Mouse (Mus musculus) inflammation-experienced regulatory T-cells, adult 6 months (primary cell): Measurements from ENCODE around the gene Nphp3. TPM values are rescaled to one million over a fixed set of nuclear protein-coding genes. Genes with fewer than 3 reads are reported as not detected.

Experiments used
- ATAC-seq: one replicate; pipeline ENCODE4 v1.8.0; 2017
- polyA plus RNA-seq, 3 experiments: library from polyadenylated mRNA; unstranded; fragments of 100-300 nt; shearing (Covaris generic); gene quantifications; one replicate each; pipeline ENCODE4 v1.2.1; 2017

Nphp3 gene
- polyA plus RNA-seq = 1 to 10 TPM in 2 of 3 experiments, under 1 TPM in 1; 0.13 to 1.8 (median 1.1) TPM

DNA sequence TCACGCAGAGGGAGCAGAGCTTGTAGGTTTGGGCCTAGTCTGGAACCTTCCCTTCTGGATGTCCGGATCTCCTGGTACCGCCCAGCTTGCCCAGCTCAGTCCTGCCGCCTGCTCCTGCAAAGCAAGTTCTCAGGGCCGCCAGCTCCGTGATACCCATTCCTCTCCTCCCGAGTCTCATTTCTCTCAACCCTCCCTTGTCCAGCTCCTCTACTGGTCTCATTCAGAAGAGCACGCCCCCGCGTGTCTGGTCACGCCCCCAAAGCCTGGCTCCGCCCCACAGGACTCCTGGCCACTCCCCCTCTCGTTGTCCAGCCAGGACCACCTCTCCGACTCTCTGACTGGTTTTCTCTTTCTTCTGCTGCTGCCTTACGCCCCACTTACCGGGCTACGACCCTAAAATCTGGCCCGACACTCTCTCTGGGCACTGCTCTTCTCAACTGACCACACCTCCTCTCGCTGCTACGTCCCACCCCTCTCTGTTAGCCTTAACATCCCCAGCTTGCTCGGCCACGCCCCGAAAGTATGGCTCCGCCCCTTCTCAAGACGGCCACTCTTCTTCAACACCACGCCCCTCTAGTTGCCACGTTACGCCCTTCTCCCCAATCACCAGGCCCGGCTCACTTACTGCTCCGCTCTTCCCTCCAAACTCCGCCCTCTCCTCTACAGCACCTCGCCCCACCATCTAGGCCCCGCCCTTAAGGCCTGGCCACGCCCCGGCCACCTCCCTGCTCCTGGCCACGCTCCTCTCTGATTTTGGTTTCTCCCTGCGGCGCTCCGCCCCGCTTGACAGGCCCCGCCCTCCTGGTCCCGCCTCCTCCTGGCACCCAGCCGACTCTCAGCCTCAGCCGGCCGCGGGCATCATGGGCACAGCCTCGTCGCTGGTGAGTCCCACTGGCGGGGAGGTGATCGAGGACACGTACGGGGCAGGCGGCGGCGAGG lies at the start of gene Nphp3:
Gene Nphp3 (plus strand): TSS at position 624 of the 939 bp plus-strand sequence.
- ATAC-seq = peak; percentile 94

DNA sequence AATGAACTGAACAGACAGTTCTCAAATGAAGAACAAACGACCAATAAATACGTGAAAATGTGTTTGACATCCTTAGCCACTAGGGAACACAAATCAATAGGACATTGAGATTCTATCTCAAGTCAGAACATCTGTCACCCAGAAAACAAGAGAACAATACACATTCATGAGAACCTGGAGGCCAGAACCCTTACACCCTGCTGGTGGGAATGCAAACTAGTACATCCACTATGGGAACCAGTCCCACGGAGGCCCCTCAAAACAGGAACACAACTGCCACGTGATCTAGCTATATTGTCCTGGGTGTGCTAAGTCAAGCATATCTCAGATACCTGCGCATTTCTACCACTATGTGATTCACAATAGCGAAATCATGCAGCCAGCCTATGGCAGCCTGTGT lies 43.6 kb upstream of the Nphp3 start:
- ATAC-seq = peak; percentile 80

DNA sequence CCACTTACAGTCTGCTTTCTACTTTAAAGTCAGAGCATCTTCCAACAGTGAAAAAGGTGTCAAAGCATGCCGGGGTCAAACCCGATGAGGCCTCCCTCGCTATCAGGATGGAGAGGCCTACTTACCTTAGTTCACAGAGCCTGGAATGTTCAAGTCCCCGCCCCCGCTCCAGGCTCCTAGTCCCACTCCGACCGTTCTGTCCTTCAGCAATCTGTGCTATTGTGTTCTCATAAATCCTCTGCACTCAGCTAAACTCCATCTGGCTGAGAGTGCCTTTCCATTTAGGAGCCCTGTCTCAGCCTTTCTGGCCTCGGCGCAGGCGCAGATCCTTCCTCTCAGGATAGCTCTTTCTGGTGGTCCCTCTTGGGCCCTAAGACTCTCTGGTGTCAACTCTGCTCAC lies 42.4 kb upstream of the Nphp3 start:
- no peak for ATAC-seq

DNA sequence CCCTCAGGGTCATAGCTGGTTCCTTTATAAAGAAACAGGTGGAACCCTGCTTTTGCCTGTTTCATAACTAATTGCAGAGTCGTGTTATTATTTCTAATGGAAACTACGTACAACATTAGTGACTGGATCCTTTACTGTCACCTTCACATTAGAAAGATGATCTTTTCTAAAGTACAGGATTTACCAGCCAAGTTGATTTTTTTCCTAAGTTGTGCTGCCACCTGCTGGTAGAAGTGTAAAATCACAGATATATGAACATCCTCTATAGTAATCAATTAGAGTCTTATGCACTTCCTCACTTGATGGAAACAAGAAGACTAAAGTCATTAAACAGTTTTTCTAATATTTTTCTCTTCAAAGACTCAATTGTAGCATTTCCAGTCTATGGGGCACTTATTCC lies 5.8 kb upstream of the Nphp3 start:
- ATAC-seq = peak; percentile 63

DNA sequence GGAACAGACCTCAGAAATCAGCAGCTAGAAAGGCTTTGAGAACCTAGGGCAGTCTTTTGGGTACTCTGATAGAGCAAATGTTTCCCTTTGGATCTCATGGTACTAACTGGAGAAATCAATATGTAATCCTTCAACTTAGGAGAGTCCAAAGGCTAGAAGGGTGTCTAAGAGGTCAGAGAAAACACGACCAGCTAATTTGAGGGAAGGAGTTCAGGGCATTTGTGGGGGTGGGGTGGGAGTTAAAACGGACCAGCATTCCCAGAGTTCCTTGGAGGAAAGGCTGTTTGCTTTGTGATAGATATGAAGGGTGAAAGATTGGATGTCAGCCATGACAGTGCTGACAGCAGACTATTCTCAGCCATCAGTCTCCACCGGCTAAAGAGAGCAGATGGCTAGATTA lies 1.7 kb upstream of the Nphp3 start:
- no peak for ATAC-seq

DNA sequence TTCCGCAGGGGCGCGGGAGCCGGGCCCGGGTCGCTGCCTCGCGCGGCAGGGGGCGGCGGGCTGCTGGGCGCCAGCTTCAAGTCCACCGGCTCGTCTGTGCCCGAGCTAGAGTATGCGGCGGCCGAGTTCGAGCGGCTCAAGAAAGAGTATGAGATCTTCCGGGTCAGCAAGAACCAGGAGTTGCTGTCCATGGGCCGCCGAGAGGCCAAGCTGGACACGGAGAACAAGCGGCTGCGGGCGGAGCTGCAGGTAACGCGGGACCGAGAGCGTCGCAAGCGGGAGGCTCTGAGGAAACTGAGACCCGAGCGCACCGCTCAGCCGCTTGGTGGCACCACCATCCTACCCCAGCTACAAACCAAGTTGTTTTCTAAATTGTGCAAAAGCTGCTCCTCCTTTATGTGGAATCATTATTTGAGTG lies 578 bp downstream of the Nphp3 start:
- peak; percentile 41 for ATAC-seq

DNA sequence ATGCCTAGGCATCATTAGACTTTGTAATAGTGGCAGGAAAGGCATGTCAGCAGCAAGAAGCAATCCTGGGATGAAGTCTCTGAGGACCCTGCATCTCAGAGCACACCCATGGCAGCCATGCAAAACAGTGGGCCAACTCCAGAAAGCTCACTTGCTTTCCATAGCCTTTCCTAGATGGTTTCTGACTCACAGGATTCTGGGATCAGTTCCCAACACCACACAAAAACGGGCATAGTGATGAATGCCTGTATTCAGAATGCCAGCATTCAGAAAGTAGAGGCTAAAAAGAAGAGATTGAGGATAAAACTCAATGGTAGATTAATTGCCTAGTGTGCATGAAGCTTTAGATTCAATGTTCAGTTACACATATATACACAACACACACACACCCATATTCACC lies 12.2 kb downstream of the Nphp3 start:
- ATAC-seq = no peak

DNA sequence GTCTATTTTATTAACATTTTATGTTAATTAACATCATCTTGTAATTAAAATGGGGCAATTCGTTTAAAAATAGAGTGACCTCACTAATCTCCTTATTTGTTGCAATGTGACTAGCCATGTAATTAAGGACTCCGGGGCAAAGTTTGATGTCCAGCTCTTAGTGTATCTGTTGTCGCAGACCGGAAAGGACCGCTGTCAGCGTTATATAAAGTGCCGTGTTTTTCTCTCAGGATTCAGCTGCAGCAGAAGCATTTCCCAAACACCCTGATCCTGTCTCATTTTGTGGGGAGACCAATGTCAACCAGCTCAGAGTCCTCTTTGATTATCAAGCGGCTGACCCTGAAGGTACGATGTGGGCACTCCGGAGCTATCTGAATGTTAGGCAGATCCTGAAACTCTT lies 18.7 kb downstream of the Nphp3 start:
- ATAC-seq = no peak

DNA sequence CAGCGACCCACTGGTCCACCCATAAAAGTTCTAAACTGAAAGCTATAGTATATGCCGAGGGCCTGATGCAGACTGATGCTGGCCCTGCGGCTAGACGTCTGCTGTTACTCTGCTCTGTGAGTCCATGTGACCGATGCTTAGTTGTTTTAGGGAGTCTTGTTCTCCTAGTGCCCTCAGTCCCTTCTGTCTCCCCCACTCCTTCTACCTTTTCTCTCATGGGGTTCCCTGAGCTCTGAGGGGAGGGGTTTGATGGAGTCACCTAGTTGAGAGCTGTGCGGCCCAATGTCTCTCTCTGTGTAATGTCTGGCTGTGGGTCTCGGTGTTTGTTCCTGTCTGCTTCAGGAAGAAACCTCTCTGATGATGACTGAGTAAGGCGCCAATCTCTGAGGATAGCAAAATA lies 24.8 kb downstream of the Nphp3 start:
- no peak for ATAC-seq

DNA sequence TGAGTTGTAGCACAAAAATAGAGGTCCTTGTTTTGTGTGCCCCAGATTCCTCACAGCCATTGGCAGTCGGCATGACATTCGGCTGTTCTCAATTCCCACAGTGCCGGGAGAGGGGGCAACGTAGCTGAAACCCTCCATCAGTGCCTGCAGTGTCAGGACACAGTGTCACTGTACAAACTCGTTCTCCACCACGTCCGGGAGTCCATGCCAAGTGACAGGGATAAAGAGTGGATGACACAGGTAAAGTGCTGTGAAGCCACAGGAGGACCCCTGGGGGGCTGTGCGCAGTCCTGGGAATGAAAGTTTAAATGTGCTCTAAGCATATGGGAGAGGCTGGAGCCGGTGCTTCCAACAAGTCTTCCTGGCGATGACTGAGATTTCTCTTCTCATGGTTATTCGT lies 27.5 kb downstream of the Nphp3 start:
- ATAC-seq = no peak

DNA sequence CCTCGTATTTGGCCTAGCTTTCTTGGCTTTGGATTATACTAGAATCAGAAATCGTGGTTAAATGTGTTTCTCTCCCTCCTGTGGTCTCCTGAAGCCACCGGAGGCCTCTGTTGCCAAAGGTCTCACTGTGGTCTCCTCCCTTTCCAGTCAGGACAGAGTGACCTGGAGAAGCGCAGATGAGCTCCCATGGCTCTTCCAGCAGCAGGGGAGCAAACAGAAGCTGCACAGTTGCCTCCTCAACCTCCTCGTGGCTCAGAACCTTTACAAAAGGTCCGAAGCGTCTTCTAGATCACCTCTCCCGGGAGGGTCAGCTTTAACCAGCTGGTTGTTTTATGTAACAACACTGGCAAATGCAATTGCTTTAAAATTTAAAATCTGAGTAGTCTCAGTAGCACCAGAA lies 31.9 kb downstream of the Nphp3 start:
- ATAC-seq = no peak

DNA sequence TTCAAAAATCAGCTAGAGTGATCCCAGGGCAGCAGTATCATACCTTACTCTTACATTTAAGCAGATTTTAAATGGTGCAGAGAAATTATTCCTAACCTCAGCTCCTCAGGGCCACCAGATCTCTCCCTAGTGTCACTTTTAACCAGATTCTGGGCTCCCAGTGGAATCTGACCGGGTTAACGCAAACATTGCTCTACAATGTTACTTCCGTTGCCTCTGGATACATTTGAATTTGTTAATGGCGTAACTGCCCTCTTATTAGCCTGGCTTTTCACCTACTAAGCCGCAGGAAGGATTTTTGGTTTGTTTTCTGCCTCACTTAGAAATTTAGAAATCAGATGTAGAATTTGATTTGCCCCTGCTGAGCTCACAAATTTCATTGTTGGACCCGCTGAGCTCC lies 32.4 kb downstream of the Nphp3 start:
- no peak for ATAC-seq

DNA sequence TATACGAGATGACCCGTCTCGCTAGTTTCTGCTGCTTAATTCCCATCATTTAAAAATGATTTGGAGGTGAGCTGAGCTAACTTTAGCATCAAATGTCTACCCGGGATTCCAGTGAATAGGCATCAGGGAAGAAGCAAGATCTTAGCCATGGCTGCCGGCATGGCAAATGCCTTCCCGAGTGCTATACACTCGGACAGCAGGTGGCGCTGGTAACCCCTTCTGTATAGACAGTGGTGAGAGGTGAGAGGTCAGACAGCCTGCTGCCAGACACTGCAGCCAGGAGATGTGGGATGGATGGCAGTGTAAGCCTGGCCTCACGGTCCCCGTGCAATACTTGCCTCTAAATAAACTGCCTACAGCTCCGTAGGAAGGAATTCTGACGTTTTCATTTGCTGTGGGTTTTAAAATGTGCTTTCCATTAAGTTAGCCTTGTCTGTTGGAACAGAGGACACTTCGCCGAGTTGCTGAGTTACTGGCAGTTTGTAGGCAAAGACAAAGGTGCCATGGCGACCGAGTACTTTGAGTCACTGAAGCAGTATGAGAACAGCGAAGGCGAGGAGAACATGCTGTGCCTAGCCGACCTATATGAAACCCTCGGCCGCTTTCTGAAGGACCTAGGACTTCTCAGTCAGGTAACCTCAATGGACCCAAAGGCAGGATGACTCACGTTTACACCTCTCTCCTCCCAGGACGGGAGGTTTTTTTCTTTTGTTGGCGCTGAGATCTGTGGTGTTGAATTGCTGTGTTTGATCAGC lies 33.1 kb downstream of the Nphp3 start:
- peak; percentile 64 for ATAC-seq

DNA sequence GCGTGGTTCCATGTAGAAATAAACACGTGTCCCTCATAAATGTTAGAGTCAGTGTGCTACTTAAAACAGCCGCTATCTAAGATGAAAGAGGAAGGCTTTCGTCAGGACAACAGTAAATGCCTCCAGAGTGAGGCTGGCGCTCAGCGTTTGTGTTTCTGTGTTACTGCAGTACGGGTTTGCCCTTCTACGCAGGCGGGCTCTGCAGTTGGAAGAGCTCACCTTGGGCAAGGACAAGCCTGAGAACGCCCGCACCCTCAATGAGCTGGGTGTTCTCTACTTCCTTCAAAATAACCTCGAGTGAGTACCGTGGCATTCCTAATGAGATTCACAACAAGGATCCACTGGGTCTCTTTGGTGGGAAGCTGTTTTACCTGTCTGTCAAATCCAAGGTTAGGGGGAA lies 35.9 kb downstream of the Nphp3 start:
- ATAC-seq = no peak

DNA sequence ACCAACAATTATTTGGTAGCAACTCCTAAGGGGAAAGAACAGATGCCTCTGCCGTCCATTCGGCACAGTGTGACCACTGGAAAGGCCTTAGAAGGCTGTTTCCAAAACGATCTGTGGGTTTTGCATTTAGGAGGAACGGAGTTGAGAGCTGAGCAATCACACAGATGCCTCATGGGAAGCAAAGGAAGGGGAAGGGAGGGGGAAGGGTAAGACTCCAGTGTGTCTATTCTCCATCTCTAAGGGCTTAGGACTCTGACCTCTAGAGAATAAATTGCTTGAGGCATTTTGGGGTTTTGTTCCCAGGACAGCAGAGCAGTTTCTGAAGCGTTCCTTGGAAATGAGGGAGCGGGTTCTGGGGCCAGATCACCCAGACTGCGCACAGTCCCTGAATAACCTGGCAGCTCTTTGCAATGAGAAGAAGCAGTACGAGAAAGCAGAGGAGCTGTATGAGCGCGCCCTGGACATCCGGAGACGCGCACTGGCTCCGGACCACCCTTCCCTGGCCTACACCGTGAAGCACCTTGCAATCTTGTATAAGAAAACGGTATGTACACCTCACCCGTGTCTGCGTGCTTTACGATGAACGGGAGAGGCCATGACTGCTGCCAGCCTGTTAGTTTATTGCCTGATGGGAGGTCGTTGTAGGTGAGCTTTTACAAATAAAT lies 36.8 kb downstream of the Nphp3 start:
- ATAC-seq = no peak

DNA sequence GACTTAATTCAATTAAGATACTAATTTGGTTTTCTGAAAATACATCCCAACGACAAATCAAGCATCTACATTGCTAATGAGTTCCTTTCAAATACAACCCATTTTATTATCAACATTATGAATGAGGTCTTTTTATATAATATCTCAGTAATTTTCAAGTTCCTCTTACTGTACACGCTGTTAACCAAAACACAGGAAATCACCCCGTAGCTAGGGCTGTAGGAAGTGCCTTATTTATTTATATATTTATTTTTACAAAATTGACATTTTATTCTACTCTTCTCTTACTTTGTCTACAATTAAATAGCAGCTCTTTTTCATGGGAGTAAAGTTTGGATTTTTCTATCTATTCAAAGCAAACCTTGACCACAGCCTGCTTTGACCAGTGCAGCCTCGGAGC lies 37.4 kb downstream of the Nphp3 start:
- ATAC-seq = no peak

DNA sequence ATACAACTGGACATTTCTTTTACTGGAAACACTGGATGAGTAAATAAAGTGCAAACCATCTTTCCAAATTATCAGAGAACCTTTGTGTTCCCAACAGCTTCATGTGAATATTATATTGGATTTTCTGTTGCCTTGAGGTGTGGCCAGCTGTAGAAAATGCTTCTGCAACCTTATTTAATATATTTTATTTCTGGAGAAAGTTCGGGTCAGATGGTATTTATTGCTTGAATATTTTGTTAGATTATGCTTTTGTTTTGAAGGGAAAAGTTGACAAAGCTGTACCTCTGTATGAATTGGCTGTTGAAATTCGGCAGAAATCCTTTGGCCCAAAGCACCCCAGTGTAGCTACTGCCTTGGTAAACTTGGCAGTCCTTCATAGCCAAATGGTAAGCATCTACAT lies 38.0 kb downstream of the Nphp3 start, which contains the start of gene Gm28305:
Gene Gm28305 (plus strand): TSS at position 301 of the 400 bp plus-strand sequence.
- ATAC-seq = no peak

DNA sequence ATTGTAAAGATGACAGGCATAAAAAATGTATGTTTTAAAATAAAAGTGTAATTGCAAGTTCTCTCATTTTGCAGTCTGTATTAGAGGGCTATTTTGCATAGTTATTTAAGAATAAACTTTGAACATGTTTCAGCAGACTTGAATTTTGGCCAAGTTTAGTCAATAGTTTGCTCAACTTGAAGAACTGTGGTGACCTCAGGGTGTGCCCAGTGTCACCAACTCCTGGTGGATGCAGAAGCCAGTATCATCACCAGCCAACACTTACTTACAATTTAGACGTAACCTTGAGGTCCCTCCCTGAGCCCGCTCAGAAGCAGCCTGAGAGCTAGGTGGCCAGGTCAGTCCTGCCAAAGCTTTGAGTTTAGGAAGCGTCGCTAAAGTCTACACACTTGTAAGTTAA lies 41.3 kb downstream of the Nphp3 start:
- ATAC-seq = no peak

DNA sequence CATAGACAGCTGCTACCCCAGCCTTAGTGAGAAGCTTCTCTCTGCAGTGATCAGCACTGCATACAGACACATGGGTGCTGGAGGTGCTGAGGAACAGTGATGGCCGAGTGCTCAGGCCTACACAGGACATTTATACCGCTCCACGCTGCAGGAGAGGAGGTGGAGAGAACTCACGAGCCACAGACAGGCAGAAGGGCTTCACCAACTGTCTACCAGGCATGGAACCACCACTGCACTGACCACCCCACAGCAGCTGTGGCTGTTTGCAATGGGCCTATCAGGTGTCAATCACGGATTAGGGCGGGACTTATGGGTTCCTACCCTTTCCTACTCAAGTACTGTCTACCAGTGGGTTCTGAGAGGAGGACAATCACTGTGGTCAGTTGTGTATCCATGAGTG lies 48.7 kb downstream of the Nphp3 start:
- ATAC-seq = no peak

DNA sequence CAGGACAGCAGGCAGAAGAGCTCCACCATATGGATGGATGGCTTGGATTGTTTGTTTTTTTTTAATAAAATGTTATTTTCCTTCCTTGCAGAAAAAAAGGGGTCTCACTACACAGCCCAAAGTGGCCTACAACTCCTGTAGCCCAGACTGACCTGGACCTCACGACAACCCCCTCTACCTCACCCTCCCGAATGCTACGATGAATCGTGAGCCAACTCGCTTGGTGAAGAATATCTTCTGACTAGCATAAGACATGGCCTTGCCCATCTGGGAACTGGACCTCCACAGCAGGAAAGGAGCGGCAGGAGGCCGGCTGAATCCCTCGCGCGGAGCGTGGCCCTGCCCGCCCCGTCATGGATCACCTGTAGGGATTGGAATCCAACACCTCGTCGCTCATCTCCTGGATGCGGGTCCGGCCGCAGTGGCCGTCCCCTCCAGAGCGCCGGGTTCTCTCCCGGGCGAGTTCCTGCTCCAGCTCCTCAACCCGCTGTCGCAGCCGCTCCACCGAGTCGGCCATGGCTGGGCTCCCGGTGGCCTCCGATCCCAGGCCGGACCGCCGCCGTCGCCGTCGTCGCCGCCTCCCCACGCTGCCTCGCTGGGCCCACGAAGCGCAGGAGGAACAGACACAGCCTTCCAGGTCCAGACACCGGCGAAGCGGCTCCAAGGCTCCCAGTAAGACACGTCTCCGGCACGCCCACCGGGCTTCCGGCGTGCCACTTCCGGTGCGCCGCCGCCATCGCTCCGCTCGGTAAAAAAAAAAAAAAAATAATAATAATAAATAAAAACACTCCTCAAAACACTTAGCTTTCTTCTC lies 60.3 kb downstream of the Nphp3 start, which contains the start of gene Uba5:
Gene Uba5 (minus strand): TSS at position 705 of the 814 bp plus-strand sequence.
- peak; percentile 77 for ATAC-seq

DNA sequence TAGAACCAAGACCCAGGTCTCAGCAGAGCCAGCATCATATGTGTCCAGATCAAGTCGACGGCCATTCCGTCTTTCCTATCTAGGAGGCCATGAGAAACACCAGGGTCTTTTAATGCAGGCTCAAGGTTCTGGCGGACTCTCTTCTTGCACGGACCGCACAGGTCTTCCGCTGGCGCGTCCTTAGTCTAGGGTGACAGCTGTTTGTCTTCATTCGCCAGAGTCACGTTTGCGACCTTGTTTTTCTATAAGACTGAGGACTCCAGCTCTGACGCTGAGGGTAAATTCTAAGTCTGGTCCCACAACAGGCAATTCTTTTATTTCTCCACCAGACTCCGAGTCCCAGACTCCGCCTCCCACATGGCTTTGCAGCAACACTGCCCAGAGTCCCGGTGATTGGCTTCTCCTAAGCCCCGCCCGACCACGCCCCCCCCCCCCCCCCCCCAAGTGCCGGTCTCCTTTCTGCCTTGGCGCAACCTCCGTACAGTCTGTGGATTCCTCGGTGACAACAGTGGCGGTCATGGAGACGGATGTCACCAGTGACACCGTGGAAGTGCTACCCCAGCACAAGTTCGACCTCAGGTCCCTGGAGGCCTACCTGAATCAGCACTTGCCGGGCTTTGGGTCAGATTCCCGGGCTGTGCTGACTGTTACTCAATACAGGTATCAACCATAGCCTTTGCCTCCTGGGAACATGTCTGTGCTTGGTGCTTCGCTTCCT lies 61.1 kb downstream of the Nphp3 start, which contains the start of gene Acad11:
Gene Acad11 (plus strand): TSS at position 134 of the 718 bp plus-strand sequence.
- peak; percentile 84 for ATAC-seq
